Mouse (Mus musculus): ENCODE measurements at regions not wholly inside any gene's neighbourhood (a gene's known extent, or its start where the extent isn't known, plus 50 kb on each side); places are given as distances from the start of the nearest gene placed in this dataset.
A peak's percentile ranks its signal among the peaks of the same experiment; 100 is the strongest.
"Not testable (repeated sequence)": the region's sequence is repeated elsewhere in the genome, so short reads cannot be mapped to it uniquely, and the experiment has no call there.

DNA sequence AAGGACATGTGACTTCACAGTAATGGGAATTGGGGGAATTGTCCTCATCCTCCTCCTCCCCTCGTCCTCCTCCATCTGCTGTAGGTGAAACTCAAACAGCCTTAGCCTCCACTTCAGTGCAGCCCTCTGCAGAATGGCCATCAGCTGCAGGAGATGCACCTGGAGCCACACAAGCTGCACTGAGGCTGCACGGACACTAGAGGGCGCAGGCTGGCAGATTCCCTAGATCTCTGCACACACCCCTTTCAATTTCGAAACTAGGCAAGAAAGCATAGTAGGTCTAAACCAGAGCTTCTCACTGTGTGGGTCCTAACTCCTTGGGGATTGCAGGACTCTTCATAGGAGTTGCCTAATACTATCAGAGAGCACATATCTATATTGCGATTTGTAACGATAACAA lies 106.2 kb upstream of the Asap2 start:
- not testable (repeated sequence) for H3K27me3 ChIP-seq (ENCODE audit: control insufficient read depth, insufficient read depth, low read length); H3K4me3 ChIP-seq (ENCODE audit: low read depth, low read length); H3K9ac ChIP-seq (replicated peaks; ENCODE audit: low read depth, low read length); ATAC-seq (ENCODE audit: low read depth); H3K4me2 ChIP-seq (ENCODE audit: low read depth, low read length); H3K4me1 ChIP-seq (ENCODE audit: control insufficient read depth, insufficient read depth, low read length); H3K36me3 ChIP-seq (ENCODE audit: control insufficient read depth, insufficient read depth, low read length); H3K27ac ChIP-seq (ENCODE audit: low read depth, low read length); H3K9me3 ChIP-seq (ENCODE audit: control insufficient read depth, low read length)
- 74% methylated on average over 6 of the region's 6 CpGs for WGBS

DNA sequence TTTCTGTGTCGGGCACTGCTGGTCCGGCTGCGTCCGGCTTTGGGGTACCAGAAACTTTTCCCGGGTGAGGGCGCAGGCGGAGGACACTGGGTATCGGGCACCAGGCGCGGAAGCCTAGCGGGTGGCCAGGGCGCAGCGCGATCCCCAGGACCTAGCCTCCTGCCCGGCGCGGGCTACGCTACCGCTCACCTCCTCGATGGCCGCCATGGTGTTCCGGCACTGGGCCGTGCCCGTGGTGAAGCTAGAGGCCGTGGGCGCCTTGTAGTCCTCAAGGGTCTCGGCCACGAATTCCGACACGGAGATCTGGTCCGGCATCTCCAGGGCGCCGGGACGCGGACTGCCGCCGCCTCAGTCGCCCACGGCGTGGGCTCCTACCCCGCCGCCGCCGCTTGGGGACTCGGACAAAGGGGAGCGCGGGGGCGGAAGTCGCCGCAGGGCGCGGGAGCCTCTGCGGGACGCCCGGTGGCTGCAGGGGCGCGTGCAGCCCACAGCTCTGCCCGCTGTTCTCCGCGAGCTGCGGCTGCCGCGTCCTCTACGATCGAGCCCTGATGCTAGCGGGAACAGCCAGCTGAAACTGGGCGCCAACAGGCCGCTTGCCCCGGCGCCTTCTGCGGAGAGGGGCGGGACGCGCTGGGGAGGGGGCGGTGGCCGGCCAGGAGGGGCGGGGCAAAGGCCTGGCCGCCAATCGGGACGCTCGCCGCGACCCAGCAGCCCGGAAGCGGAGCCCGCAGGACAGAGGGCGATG lies 69.4 kb upstream of the Asap2 start:
- under 1% methylated on average over 72 of the region's 87 CpGs for WGBS

DNA sequence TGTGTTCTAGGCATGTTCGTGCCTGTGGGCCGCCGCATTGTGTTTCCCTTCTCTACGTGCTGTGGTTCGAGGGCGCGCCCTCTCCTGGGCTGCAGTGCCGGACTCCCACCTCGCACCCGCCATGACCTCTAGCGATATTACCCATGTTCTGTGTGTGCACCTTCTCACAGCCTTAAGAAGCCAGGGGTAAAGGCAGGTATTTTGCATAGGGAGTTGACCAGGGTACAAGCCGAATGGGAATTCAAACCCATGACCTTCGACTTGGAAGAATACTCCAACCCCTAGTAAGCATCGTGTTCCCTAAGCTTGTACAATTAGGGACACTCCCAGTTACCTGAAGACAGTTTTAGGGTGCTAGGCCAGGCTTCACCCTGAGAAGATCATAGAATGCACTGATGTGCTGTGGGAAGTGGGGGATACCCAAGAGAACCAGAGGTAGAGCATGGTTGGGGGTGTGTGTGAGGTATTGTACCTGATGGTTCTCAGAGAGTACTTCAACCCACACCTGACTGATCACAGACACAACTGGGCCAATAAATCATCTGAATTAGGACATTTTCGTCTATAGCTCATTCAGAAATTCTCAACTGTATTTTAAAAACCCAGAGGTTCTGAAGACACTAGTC lies 68.7 kb upstream of the Asap2 start:
- ATAC-seq (ENCODE audit: low read depth), result peak; percentile 28; the same call in 1 of the 2 replicates
- not testable (repeated sequence) for H3K4me1 ChIP-seq (ENCODE audit: control insufficient read depth, insufficient read depth, low read length); H3K9me3 ChIP-seq (ENCODE audit: control insufficient read depth, low read length); H3K27me3 ChIP-seq (ENCODE audit: control insufficient read depth, insufficient read depth, low read length); H3K36me3 ChIP-seq (ENCODE audit: control insufficient read depth, insufficient read depth, low read length)
- Histone ChIP-seq H3K27ac (ENCODE audit: low read depth, low read length) (peak overlapping the region; percentile 83; the same call in 1 of the 2 replicates), H3K9ac (replicated peaks; ENCODE audit: low read depth, low read length) (peak overlapping the region; percentile 91; the same call in 1 of the 2 replicates), H3K4me2 (ENCODE audit: low read depth, low read length) (peak overlapping the region; percentile 16; the same call in 1 of the 2 replicates), H3K4me3 (ENCODE audit: low read depth, low read length) (peak overlapping the region; percentile 66)
- WGBS, result 13% methylated on average over 12 of the region's 15 CpGs

More for the DNA sequence above, 69.4 kb upstream of the Asap2 start:
- H3K27me3 ChIP-seq (ENCODE audit: control insufficient read depth, insufficient read depth, low read length); H3K36me3 ChIP-seq (ENCODE audit: control insufficient read depth, insufficient read depth, low read length); H3K4me1 ChIP-seq (ENCODE audit: control insufficient read depth, insufficient read depth, low read length); H3K9me3 ChIP-seq (ENCODE audit: control insufficient read depth, low read length): not testable (repeated sequence)
- Histone ChIP-seq H3K27ac (ENCODE audit: low read depth, low read length) (peak overlapping the region; percentile 83), H3K4me3 (ENCODE audit: low read depth, low read length) (peak overlapping the region; percentile 66), H3K4me2 (ENCODE audit: low read depth, low read length) (peak overlapping the region; percentile 33; the same call in 1 of the 2 replicates), H3K9ac (replicated peaks; ENCODE audit: low read depth, low read length) (peak overlapping the region; percentile 91)
- ATAC-seq (ENCODE audit: low read depth), result peak; percentile 100

DNA sequence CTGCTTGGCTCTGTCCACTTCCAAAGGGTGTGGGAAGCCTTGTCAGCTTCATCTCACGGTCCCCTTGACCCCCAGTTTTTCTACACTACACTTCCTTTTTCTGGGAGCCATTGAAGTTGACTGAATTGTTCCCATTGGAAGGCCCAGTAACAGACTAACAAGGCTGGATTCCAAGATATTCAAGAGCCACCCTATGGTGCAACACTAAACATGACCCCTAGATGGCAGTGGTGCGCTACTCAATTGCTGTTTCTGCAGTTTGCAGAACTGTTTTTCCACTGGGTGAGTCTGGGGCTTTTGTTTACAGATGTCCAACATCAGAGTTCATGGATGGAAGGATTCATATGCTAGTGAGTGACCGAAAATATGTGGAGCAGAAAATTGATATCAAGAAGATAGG lies 61.3 kb upstream of the Asap2 start:
- not testable (repeated sequence) for H3K27me3 ChIP-seq (ENCODE audit: control insufficient read depth, insufficient read depth, low read length); H3K4me3 ChIP-seq (ENCODE audit: low read depth, low read length); H3K27ac ChIP-seq (ENCODE audit: low read depth, low read length); H3K4me1 ChIP-seq (ENCODE audit: control insufficient read depth, insufficient read depth, low read length); H3K4me2 ChIP-seq (ENCODE audit: low read depth, low read length); H3K36me3 ChIP-seq (ENCODE audit: control insufficient read depth, insufficient read depth, low read length); H3K9me3 ChIP-seq (ENCODE audit: control insufficient read depth, low read length); ATAC-seq (ENCODE audit: low read depth); H3K9ac ChIP-seq (replicated peaks; ENCODE audit: low read depth, low read length)
- 37% methylated on average over 3 of the region's 3 CpGs for WGBS

Data from neural tube, embryonic 14.5 days (tissue).